Mouse (Mus musculus) kidney, postnatal 10 days (tissue): ENCODE measurements around the gene Gria3.
A peak's percentile ranks its signal among the peaks of the same experiment; 100 is the strongest.

Experiments used
- DNase-seq: peaks from one replicate; pipeline ENCODE4 v3.0.0; 2021; ENCODE audit warnings: mixed read lengths

Gria3 gene

GRCm38 (mm10) chrX:41400058-41400904 lies at the start of gene Gria3:
Gene Gria3, plus strand, starts transcription at chrX:41400854.
- DNase-seq = peak; percentile 14

GRCm38 (mm10) chrX:41387086-41387485 lies 13.6 kb upstream of the Gria3 start:
- no peak for DNase-seq

DNA sequence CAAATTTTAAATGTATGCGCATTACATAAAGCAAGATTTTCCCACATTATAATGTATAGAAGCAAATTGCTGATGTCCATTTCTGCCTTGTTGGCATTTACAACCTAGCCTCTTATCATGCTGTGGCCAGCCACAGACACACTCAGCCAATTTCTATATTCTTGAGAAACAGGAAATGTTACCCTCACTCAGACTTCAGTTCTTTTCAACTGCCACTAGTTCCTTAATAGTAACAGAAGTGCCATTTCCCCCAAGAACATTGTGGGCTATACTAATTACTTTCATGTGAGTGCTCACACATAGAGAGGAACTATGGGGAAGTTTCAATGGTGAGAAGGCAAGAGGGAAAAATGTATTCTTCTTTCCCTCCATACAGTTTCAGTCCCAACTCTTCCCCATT lies 11.6 kb upstream of the Gria3 start:
- no peak for DNase-seq

GRCm38 (mm10) chrX:41398482-41398881 lies 2.2 kb upstream of the Gria3 start:
- DNase-seq = no peak

DNA sequence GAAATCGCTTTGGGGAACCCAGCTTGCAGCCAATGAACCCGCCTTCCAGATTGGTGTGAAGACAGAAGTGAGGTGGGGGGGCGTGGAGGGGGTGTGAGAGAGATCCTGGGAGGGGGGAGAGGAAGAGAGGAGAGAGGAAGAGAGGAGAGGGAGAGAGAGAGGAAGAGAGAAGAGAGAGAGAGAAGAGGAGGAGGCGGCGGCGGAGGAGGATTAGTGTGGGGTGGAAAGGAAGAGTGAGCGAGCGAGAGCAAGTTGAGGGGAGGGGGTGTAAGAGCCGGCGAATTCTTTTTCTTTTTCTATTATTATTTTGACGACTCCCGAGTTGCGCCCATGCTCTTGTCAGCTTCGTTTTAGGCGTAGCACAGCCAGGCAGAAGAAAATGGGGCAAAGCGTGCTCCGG lies 532 bp downstream of the Gria3 start:
- peak; percentile 14 for DNase-seq

DNA sequence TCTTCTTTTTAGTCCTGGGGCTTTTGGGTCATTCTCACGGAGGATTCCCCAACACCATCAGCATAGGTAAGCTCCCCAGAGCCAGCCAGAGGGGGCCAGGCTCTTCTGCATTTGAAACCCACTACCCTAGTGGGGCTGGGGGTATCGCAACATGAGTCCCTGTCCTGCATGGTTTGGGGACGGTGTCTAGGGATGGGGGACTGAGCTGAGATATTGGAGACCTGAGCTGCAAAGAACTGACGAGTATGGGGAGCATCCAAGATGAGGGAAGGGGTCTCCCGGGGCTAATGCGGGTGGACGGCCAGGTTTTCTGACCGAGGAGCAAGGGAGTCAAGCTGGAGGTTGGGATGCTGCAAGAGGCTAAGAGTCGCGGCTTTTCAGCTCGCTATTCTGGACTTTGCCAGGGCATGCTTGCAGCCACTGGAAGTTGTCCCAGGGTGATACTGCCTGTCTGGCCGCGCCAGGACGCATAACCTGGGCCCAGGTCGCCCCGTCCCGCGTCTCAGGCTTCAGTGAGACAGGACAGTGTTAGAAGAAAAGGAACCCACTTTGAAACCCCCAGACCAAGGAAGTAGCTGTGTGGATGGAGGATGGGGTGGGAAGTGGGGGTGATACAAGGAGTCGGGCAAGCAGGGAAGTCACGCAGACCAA lies 1.1 kb downstream of the Gria3 start:
- peak; percentile 40 for DNase-seq

DNA sequence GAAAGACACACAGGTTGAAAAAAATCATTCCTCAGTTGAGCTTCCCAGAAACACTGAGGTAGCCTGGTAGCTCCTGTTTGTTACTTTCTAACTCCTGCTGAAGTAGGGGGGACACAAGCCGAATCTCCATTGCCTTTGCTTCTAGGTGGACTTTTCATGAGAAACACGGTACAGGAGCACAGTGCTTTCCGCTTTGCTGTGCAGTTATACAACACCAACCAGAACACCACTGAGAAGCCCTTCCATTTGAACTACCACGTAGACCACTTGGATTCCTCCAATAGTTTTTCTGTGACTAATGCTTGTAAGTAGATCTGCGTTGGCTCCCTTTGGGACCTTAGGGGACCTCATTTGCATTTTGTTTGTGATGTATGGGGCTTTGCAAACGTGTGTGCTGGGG lies 2.0 kb downstream of the Gria3 start:
- peak; percentile 5 for DNase-seq

GRCm38 (mm10) chrX:41406288-41406687 lies 5.6 kb downstream of the Gria3 start:
- DNase-seq = no peak

DNA sequence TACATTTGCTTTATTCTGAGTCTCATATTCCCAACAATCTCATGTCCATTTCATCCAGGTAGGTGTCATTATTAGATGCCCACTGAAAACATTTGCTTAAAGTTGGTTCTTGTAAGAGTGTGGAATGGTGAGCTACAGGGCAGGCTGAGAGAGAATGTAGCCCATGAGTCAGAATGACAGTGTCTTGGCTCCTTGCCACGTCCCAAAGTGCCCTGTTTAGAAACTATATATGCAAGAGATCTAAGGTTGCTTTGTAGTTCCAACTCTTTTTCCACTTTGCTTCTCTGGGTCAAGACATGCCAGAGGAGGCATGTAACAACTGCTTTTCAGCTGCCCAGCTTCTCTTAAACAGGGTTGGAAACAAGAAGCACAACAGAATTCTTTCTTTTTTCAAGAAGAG lies 9.1 kb downstream of the Gria3 start:
- DNase-seq = peak; percentile 61

DNA sequence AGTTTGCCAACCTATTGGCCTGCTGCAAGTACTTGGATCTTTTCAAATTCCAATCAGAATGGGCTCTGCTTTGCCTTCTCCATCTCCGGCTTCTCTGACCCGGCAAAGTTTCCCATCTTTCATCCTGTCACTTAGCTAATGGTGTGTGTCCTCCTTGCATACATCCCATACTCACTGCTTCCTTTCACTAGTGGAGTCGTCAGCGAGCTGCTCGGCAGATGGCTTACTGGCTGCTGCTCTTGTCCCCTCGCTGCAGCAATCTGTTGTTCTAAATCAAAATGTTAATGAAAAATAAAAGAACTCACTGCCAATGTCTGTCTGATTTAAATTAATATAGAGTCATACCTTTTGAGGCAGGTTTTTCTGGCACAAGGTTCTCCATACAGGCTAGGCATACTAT lies 25.0 kb downstream of the Gria3 start:
- no peak for DNase-seq

GRCm38 (mm10) chrX:41428011-41428410 lies 27.4 kb downstream of the Gria3 start:
- no peak for DNase-seq

DNA sequence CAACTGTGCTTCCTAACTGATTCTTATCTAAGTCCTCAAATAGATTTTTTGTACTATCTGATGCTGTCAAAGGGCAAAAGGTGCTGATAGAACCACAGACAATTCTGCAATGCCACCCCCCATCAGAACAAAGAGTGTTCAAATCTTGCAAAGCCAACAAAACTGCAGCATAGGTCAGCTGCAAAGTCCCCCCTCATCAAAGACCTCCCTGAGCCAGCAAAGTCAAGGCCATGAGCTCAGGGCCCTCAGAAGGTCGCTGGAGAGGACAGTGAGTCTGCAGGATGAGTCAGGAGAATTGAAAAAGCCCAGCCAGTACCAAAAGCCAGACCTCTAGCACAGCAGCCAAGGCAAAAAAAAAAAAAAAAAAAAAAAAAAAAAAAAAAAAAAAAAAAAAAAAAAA lies 34.9 kb downstream of the Gria3 start:
- DNase-seq = no peak

DNA sequence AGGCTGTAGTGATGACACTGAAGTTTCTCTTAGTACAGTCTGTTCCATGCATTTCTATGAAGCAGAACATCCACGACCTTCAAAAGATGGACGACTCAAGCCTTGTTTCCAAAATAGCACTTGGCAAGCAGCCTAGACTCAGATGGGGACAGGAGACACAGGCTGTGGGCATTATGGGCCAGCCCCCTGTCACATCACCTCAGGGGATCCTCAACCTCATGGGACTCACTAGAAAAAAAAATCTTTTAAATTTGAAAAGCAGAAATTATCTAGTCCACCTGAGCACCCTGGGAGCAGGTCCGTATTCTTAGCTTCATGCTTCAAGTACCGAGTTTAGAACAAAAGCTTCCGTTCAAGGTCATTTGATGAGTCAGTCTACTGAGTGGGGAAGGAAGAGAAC lies 38.2 kb downstream of the Gria3 start:
- no peak for DNase-seq

- DNase-seq = no peak
Observed at GRCm38 (mm10) chrX:41448876-41449275, 48.2 kb downstream of the Gria3 start.

DNA sequence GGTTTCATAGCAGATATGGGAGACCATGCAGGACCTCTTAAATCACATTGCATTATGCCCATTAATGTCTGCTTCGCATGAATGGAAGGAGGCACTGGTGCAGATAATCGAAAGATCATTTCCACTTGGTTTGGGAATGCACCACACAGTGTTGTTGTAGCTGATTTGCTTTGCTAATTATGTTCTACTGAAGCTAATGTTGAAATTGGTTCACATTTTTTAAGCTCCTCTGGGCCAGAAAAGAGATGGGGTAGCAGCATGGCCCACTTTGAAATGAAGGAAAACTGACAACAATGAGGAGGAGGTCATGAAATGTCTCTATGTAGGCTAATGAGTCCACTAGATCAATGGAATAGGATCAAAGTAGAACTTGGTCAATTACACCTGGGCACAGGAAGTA lies 76.8 kb downstream of the Gria3 start:
- DNase-seq = no peak

- no peak for DNase-seq
Observed at GRCm38 (mm10) chrX:41496528-41496927, 95.9 kb downstream of the Gria3 start.

- DNase-seq = no peak
Observed at GRCm38 (mm10) chrX:41505371-41505770, 104.7 kb downstream of the Gria3 start.

DNA sequence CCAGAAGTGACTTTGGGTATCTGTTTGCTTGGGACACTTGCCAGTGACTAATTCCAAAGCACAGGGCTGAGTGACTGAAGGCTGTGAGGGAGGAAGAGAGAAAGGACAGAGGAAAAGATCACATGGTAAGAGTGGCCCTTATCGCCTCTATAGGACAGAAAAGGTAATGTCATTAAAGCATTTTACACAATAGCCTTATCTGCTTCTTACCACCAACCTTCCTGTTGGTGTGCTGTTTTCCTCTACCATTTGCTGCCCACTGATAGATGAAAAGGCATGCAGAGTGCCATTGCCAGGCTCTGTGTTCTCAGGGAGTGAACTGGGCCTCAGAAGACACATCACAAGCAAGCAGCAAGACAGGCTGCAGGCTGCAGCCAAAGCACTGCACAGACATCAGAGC lies 107.3 kb downstream of the Gria3 start:
- DNase-seq = no peak

DNA sequence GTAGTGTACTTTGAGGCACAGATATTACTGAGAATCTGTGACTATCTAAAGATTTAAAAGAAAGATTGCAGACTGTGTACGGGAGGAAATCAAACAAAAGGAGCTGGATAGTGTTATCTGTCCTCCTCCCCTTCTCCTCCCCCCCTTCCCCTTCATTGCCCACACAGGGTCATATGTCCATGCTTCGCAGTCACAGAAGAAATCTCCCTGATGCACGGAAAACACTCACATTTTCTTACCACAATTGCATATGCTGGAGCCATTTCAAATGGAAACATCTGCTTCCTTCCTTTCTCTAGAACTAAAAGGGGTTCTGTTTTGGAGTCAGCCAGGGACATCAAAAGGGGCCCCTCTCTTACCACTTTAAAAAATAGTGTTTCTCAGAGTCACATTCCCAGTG lies 114.3 kb downstream of the Gria3 start:
- DNase-seq = no peak

- DNase-seq = no peak
Observed at GRCm38 (mm10) chrX:41532511-41532910, 131.9 kb downstream of the Gria3 start.

DNA sequence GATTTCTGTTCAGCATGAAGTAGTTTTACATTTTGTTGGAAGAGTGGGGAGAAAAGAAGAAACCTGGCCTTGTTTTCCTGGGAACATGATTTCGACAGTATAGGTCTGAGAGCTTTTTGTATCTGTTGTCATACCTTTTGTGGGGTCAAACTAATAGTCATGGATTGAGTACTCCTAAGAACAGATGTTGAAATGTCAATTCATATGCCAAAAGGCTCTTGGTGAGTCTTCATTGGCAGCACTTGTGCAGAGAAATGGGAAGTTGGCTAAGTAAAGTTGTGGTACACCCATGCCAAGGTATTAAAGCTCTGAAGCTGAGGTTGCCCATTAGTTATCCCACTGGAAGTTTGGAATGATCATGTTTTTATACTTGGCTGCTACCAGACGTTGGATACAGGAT lies 135.2 kb downstream of the Gria3 start:
- DNase-seq = no peak

- DNase-seq = peak; percentile 17
Observed at GRCm38 (mm10) chrX:41562296-41563060, 161.8 kb downstream of the Gria3 start.

DNA sequence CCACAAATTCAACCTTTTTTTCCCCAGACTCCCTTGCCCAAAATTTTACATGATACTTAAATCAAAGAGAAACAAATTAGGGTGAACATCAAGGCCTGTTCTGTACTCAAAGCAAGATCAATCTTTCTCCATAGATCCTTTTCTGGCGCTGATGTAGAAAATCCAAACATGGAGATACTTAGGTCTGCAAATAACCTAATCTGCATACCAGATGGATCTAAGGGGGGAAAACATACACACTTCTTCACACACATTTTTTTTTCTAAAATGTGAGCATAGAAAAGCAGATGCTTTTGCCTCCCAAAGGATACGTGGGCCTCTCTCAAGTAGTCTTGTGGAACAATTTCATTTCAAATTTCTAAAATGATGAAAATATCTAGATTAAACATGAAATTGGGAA lies 164.2 kb downstream of the Gria3 start:
- no peak for DNase-seq

DNA sequence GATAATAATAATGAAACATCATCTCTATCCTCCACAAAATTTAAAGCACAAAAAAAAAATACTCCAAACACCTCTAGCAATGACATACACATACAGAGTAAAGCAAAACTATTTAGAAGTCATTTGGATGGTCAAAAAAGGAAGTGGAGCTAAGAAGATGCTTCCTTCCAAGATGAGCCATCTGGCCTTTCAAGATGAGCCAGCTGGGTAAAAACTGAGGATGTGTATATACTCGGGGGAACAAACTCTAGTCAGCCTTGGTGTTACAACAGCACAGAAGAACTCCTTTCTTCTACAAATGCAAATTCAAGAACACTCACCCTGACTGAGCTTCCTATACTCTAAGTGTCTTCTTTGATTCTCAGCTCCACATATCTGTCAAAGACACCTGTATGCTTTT lies 172.4 kb downstream of the Gria3 start:
- DNase-seq = no peak
